Mouse (Mus musculus) forebrain, postnatal 0 days (tissue): ENCODE data around the gene Camk2b. TPM values are rescaled to one million over a fixed set of nuclear protein-coding genes. Genes with fewer than 3 reads are reported as not detected.

Experiments
- ATAC-seq: fragments of 200-750 bp; cut with Nextera tagmentation; 2 replicates; pipeline ENCODE4 v1.8.0; 2017; ENCODE audit warnings: mild to moderate bottlenecking, moderate library complexity
- DNase-seq: peaks from one replicate; pipeline ENCODE4 v3.0.0-alpha.2; 2015
- H3K27ac ChIP-seq: fragments of 300-500 bp; sonication (generic); 2 replicates; pipeline ENCODE4 v1.5.1; 2014; ENCODE audit warnings: low read depth, mild to moderate bottlenecking, antibody characterized with exemption, low read length, moderate library complexity, mixed read lengths
- H3K27me3 ChIP-seq: fragments of 300-500 bp; sonication (generic); 2 replicates; pipeline ENCODE4 v1.6.1; 2014; ENCODE audit warnings: mild to moderate bottlenecking, low read length, mixed read lengths; ENCODE audit not compliant: insufficient read depth
- H3K36me3 ChIP-seq: fragments of 300-500 bp; sonication (generic); 2 replicates; pipeline ENCODE4 v1.6.1; 2014; ENCODE audit warnings: mild to moderate bottlenecking, moderate library complexity; ENCODE audit not compliant: insufficient read depth
- H3K4me1 ChIP-seq: fragments of 300-500 bp; sonication (generic); 2 replicates; pipeline ENCODE4 v1.6.1; 2014; ENCODE audit warnings: antibody characterized with exemption; ENCODE audit not compliant: insufficient read depth
- H3K4me2 ChIP-seq: fragments of 300-500 bp; sonication (generic); 2 replicates; pipeline ENCODE4 v1.6.1; 2014; ENCODE audit warnings: low read depth, mild to moderate bottlenecking, moderate library complexity
- H3K4me3 ChIP-seq: fragments of 300-500 bp; sonication (generic); 2 replicates; pipeline ENCODE4 v1.5.1; 2014; ENCODE audit warnings: low read depth, low read length, mixed read lengths
- H3K9ac ChIP-seq: fragments of 300-500 bp; sonication (generic); 2 replicates; pipeline ENCODE4 v1.6.1; 2014; ENCODE audit warnings: mild to moderate bottlenecking
- H3K9me3 ChIP-seq: fragments of 300-500 bp; sonication (generic); 2 replicates; pipeline ENCODE4 v1.6.1; 2016; ENCODE audit warnings: low read length
- CTCF ChIP-seq: sonication (generic); IDR thresholded peaks from 2 replicates; pipeline ENCODE4 v1.5.1; 2016; ENCODE audit warnings: antibody characterized with exemption, control low read depth, low read depth
- WGBS: fragments of 180-500 bp; shearing (Covaris S2); extraction: QIAGEN DNeasy Blood & Tissue Kit; methylation state at CpG from one replicate; pipeline ENCODE4 v1.1.7; 2014; 5-methylcytosine and 5-hydroxymethylcytosine counted together
- polyA plus RNA-seq: library from polyadenylated mRNA; unstranded; fragments of >200 nt; fragmentation: Nextera tagmentation; extraction: Ambion mirVana; gene quantifications from 2 replicates; pipeline ENCODE4 v1.2.1, GENCODE M21; 2015
- total RNA-seq: library from RNA; depleted of rRNA; stranded (reverse); fragments of >200 nt; gene quantifications from 2 replicates; pipeline ENCODE4 v1.2.3, GENCODE M21; 2014

Camk2b gene
- total and polyA plus RNA-seq, 2 experiments from 2014 or later = 271 to 280 TPM

- H3K4me1 ChIP-seq = peaks cover 7% of the 10 kb centered on the region
- H3K9ac ChIP-seq = no peak overlapping the region
- no peaks in the 10 kb centered on the region for H3K27me3 ChIP-seq
- no peak overlapping the region for H3K27ac ChIP-seq
- no peak overlapping the region for H3K4me2 ChIP-seq
- TF ChIP-seq CTCF = peak; percentile 73
- no peaks in the 10 kb centered on the region for H3K9me3 ChIP-seq
- WGBS = 71% methylated on average over 1 of the region's 1 CpGs
- H3K4me3 ChIP-seq = no peak overlapping the region
- peak; percentile 44; the same call in 1 of the 2 replicates for ATAC-seq
- H3K36me3 ChIP-seq = 0 out of 2 replicates have a peak, but pooled peaks cover 14% of the 10 kb centered on the region
- peak; percentile 67 for DNase-seq
These were observed 39.8 kb downstream of the Camk2b start for GRCm38 (mm10) chr11:6026361-6026760.

- no peak for TF ChIP-seq CTCF
- DNase-seq (no peak), ATAC-seq (no peak)
- Histone ChIP-seq H3K27ac (no peak overlapping the region), H3K4me2 (no peak overlapping the region), H3K4me3 (no peak overlapping the region), H3K4me1 (no peaks in the 10 kb centered on the region), H3K9ac (no peak overlapping the region), H3K9me3 (no peaks in the 10 kb centered on the region), H3K36me3 (0 out of 2 replicates have a peak, but pooled peaks cover 14% of the 10 kb centered on the region), H3K27me3 (no peaks in the 10 kb centered on the region)
- 71% methylated on average over 12 of the region's 12 CpGs for WGBS
These were observed 41.1 kb downstream of the Camk2b start for GRCm38 (mm10) chr11:6024923-6025652.

GRCm38 (mm10) chr11:6020897-6021839, 45.0 kb downstream of the Camk2b start:
- no peak overlapping the region for H3K4me3 ChIP-seq
- H3K9ac ChIP-seq = no peak overlapping the region
- no peak for DNase-seq
- H3K4me2 ChIP-seq = no peak overlapping the region
- ATAC-seq = no peak
- H3K36me3 ChIP-seq = peaks cover 15% of the 10 kb centered on the region; the same call in 1 of the 2 replicates
- WGBS = 80% methylated on average over 17 of the region's 17 CpGs
- 0 out of 2 replicates have a peak overlapping the region, but pooled peaks have one; percentile 9 for H3K27ac ChIP-seq
- H3K4me1 ChIP-seq = 0 out of 2 replicates have a peak, but pooled peaks cover 3% of the 10 kb centered on the region
- H3K9me3 ChIP-seq = no peaks in the 10 kb centered on the region
- TF ChIP-seq CTCF = no peak
- no peaks in the 10 kb centered on the region for H3K27me3 ChIP-seq

- peak overlapping the region; percentile 1; the same call in 1 of the 2 replicates for H3K27ac ChIP-seq
- no peak overlapping the region for H3K4me2 ChIP-seq
- H3K9ac ChIP-seq = no peak overlapping the region
- TF ChIP-seq CTCF = no peak
- ATAC-seq (no peak), DNase-seq (no peak)
- H3K4me1 ChIP-seq = 0 out of 2 replicates have a peak, but pooled peaks cover 3% of the 10 kb centered on the region
- 74% methylated on average over 5 of the region's 5 CpGs for WGBS
- no peaks in the 10 kb centered on the region for H3K9me3 ChIP-seq
- H3K36me3 ChIP-seq = peaks cover 8% of the 10 kb centered on the region; the same call in 1 of the 2 replicates
- no peaks in the 10 kb centered on the region for H3K27me3 ChIP-seq
- H3K4me3 ChIP-seq = no peak overlapping the region
These were observed 45.8 kb downstream of the Camk2b start for GRCm38 (mm10) chr11:6020360-6020759.

GRCm38 (mm10) chr11:6018218-6019010, 47.7 kb downstream of the Camk2b start:
- no peak for TF ChIP-seq CTCF
- Histone ChIP-seq H3K27me3 (no peaks in the 10 kb centered on the region), H3K36me3 (peaks cover 17% of the 10 kb centered on the region; the same call in 1 of the 2 replicates), H3K27ac (no peak overlapping the region), H3K9ac (no peak overlapping the region), H3K4me1 (0 out of 2 replicates have a peak, but pooled peaks cover 3% of the 10 kb centered on the region), H3K4me3 (no peak overlapping the region), H3K9me3 (no peaks in the 10 kb centered on the region), H3K4me2 (no peak overlapping the region)
- WGBS = 65% methylated on average over 7 of the region's 7 CpGs
- ATAC-seq (no peak), DNase-seq (no peak)

GRCm38 (mm10) chr11:6017484-6018140, 48.5 kb downstream of the Camk2b start:
- WGBS = 63% methylated on average over 10 of the region's 11 CpGs
- DNase-seq (no peak), ATAC-seq (no peak)
- no peaks in the 10 kb centered on the region for H3K27me3 ChIP-seq
- no peak overlapping the region for H3K4me2 ChIP-seq
- H3K4me3 ChIP-seq = no peak overlapping the region
- no peaks in the 10 kb centered on the region for H3K9me3 ChIP-seq
- no peak overlapping the region for H3K27ac ChIP-seq
- 0 out of 2 replicates have a peak, but pooled peaks cover 3% of the 10 kb centered on the region for H3K4me1 ChIP-seq
- no peak for TF ChIP-seq CTCF
- peaks cover 22% of the 10 kb centered on the region; the same call in 1 of the 2 replicates for H3K36me3 ChIP-seq
- H3K9ac ChIP-seq = no peak overlapping the region
